Mouse (Mus musculus): ENCODE measurements at regions not wholly inside any gene's neighbourhood (a gene's known extent, or its start where the extent isn't known, plus 50 kb on each side); places are given as distances from the start of the nearest gene placed in this dataset.
A peak's percentile ranks its signal among the peaks of the same experiment; 100 is the strongest.
"Not testable (repeated sequence)": the region's sequence is repeated elsewhere in the genome, so short reads cannot be mapped to it uniquely, and the experiment has no call there.

DNA sequence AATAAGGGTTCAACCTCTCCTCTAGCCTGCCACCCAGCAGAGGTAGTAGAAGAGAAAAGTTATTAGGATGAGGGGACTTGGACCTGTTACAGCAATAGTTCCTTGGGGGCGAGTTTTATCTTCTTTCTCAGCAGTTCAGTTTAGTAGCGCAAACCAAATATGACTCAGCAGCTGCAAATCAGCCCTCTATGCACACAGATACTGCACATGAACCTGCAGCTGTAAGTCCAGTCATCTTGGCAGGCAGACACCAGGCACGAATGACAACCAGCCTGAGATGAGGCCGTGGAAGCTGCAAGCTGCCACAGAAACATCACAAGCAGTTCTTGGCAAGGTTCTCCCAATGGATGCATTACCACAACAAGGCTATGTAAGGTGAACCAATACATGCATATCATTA, 327.0 kb upstream of the Akr1e1 start:
- no peak for DNase-seq (ENCODE audit: low spot score)

DNA sequence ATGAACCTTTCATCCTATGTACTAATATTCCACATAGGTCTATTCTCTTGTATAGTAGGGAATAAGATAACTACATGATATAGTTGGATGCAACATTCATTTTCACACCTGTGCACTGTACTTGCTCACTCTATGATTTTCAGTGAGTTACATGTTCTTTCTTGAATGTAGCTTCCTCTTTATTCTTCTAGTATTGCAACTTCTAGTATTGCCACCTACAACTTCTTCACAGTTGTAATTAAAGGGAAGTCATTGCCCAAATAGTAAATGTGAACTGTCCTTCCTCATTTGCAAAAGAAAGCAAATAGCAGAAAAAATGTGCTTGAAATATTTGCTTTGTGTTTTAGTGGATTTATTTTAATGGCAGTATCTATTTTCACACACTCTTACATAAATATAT, 330.9 kb upstream of the Akr1e1 start:
- DNase-seq (ENCODE audit: low spot score), result no peak

DNA sequence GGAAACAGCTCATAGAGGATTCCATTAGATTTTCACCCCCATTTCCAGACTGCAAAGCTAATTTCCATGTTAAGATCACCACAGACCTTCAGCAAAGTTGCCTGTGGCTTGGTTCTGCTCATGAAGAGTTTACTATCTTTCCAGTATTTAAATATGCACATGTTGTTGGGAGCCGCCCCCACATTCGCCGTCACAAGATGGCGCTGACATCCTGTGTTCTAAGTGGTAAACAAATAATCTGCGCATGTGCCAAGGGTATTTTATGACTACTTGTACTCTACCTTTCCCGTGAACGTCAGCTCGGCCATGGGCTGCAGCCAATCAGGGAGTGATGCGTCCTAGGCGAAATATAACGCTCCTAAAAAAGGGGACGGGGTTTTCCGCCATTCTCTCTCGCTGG, 333.5 kb upstream of the Akr1e1 start:
- peak; percentile 27 for DNase-seq (ENCODE audit: low spot score)

DNA sequence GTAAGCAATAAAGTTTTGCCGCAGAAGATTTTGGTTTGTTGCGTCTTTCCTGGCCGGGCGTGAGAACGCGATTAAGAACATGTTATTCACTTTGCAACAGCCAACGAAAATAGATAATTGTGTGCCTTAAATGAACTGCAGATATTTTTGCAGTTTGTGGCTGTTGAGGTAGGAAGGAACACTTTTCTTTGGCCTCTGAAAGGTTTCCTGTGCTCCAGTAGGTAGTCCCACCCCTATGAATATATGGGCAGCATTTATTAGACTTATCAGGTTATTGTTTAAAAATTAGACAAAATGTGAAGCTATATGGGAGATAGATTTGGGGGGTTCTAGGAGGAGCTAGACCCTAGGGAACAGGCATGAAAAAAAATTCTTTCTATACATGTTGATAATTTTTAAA, 334.1 kb upstream of the Akr1e1 start:
- no peak for DNase-seq (ENCODE audit: low spot score)

DNA sequence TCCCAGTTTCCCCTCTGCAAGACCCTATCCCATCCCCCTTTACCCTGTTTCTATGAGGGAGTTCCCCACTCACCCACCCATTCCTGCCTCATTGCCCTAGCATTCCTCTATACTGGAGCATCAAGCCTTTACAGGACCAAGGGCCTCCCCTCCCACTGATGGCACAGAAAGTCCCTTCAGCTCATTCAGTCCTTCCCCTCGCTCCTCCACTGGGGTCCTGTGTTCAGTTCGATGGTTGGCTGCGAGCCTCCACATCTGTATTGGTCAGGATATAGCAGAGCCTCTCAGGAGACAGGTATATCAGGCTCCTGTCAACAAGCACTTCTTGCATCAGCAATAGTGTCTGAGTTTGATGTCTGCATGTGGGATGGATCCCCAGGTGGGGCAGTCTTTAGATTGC, 346.4 kb upstream of the Akr1e1 start:
- no peak for DNase-seq (ENCODE audit: low spot score)

DNA sequence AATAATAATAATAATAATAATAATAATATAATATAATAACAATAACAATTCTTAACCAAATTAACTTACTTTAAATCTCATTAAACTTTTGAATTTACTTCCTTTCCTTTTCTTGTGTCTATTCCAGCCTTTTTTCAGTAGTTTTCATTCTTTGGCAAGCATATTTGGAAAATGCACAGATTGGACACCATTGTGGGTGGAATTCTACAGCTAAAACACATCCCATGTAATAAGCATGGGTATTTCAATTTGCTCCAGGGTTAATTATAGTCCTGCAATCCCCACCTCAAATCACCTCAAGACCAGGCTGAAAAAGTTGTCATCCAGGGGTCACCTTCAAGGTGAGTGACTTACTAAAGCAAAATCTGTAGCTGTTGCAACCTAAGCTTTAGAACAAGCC, 355.9 kb upstream of the Akr1e1 start:
- no peak for DNase-seq (ENCODE audit: low spot score)

DNA sequence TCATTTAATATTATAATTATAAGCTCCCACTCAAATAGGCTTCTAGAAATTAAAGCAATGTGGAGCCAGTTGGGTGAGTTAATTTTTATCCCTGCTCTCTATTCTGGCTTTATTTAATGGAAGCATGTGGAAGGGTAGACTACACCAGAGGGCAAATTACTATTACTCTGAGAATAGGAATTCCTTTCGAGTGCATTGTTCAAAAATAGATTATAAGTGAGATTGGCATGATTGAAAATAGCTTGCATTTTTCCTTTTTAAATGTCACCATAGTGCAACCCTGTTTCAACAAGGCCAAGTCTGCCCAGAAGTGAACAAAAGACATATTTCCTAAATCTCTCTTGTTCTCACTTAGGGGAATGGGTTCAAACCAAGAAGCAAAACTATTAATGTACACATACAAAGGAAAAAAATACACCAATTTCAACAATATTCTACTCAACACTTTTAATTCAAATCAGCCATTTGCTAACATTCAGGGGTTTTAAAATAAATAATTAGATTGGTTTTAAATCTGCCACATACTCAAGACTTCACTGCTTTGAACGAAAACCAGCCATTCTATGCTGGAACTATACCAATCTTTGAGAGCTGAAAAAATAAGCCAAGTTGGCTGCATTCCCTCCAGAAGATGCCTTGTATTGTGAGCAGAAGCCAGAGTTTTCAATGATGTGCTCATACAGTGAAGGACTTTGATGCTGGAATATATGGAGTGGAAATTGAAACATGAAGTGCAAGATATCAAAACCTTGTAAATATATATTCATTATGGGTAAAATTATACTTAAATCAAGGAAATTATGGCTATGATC, 361.3 kb upstream of the Akr1e1 start:
- no peak for DNase-seq (ENCODE audit: low spot score)

DNA sequence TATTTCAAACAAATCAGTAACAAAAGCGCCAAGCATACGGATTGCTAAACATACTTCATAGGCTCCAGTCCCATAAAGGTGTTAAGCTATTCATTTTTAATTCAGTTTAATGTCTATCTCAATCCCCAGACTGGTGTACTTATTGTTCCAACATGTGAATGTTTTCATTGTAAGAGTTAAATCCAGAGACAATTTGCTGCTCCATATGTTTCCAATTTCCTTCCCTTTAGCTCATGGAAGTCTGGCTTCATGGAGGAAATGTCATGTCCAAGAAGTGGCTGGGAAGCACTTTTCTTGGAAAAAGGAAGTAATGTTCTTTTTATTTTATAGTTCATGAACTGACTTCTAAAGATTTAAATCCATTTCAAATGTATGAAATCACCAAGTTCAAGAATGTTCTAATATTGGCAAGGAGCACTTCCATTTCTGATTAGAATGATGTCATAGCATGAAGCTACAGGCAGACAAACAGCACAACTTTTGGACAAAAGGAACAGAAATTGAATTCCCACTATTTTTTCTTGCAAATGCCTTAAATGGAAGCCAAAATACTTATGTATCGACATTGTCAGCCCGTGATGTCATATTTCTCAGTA, 362.6 kb upstream of the Akr1e1 start:
- DNase-seq (ENCODE audit: low spot score), result no peak

DNA sequence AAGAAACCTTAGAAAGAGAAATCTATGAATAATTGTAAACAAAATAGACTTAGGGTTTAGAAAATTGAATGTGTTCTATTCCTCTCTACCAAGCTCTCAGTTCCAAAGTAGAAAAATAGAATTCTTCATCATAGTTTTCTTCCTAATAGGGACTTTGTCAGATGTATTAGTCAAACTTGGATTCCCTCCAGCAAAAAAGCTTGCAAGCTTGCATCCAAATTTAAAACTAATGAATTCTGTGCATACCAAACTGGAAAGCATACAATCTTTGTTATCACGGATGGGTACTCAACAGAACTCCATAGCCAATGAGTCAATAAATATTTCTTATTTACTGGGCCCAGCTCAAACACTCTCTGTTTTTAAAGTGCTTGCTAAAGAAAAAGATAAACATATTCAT, 383.9 kb upstream of the Akr1e1 start:
- no peak for DNase-seq (ENCODE audit: low spot score)

DNA sequence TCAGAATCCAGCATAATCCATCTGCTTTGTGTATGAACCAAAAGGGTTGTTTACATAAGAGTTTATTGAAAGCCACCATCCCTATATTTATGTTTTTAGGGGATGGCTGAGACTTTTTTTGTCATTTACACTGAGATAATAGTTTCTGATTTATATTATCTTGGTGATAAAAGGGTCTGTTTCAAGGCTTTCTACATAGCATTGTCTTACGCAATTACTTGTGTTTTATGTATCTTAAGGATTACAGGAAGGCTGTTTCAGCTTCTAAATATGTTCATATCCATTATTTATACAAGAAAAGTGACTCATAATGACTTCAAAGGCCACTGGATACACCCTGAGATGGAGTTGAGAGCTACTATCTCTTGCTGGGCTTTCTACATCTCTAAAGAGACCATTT, 399.3 kb upstream of the Akr1e1 start:
- DNase-seq (ENCODE audit: low spot score), result no peak

DNA sequence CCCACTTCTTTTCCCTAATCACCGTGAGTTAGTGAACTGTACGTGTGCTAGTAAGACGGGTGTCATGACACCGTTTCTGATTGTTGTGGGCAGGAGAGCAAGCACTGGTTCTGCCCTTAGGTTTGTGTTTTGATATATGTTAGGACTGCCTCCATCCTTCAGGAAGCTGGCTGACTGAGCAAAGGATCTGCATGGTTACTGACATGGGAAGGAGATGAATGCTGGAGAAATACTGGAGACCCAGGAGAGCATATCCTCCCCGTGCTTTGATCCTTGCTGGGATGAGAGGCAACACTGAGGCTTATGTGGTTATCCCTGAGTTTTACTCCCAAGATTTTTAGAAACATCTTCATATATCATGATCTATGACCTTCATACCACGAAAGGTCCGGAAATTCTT, 413.5 kb upstream of the Akr1e1 start:
- no peak for DNase-seq (ENCODE audit: low spot score)

DNA sequence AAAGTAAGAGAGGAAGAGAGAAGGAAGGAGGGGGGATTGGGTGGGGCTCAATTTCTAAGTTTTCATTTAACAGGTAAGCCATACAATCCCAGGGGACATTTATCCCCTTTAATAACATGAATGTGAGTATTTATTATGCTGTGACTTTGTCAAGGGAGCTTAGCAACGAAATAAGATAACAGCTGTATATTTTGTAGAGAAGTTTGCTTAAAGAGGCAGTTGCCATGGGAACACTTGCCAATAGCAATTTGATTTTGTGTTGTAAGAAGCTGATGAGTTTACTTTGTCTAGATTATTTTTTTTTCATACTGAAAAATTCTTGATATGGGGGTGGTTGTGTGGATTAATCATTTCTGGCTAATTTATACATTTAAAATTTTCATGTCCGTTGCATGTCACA, 450.9 kb upstream of the Akr1e1 start:
- no peak for DNase-seq (ENCODE audit: low spot score)

DNA sequence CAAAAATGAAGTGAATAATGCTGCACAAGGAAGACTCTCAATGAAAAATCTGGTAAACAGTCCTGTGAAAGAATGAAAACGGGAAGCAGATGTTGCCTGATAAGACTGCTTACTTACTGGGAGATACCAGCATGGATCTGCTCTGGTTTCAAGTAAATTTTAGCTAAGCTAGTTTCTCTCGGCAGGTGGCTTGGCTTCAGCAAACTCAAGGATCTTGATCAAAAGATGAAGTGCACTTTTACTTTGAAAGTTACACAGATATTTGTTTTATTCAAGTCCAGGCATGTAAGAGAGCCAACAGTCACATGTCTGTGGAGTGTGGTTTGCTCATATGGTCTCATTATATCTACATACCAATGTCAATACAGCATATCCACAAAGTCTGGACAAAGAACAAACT, 451.5 kb upstream of the Akr1e1 start:
- DNase-seq (ENCODE audit: low spot score), result no peak

DNA sequence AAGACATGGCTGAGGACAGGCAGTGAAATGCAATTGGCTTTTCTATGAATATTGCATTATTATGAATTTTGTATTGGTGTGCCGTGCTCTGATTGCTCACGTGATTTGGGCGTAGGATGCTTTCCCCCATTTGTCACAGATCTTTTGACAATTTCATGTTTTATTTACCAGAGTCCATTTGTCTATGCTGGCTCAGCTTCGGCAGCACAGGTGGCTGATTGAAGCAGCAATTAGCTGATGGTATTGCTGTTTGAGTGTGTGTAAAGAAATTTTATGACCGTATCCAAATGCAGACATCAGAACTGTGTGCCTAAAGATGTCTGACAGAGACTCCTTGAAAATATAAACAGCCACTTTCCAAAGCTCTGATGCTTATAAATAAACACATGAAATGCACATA, 498.5 kb upstream of the Akr1e1 start:
- no peak for DNase-seq (ENCODE audit: low spot score)

DNA sequence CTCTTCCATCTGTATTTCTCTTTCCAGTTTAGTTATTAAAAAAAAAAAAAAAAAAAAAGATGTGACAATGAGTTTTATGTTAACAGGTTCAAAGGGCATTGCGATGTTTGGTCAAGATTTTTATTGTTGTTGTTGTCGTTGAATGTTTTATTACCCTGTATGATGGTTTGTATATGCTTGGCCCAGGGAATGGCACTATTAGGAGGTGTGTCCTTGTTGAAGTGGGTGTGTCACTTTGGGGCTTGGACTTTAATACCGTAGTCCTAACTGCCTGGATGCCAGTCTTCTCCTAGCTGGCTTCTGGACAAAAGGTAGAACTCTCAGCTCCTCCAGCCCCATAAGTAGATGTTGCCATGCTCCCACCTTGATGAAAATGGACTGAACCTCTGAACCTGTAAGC, 545.9 kb upstream of the Akr1e1 start:
- DNase-seq (ENCODE audit: low spot score), result no peak

DNA sequence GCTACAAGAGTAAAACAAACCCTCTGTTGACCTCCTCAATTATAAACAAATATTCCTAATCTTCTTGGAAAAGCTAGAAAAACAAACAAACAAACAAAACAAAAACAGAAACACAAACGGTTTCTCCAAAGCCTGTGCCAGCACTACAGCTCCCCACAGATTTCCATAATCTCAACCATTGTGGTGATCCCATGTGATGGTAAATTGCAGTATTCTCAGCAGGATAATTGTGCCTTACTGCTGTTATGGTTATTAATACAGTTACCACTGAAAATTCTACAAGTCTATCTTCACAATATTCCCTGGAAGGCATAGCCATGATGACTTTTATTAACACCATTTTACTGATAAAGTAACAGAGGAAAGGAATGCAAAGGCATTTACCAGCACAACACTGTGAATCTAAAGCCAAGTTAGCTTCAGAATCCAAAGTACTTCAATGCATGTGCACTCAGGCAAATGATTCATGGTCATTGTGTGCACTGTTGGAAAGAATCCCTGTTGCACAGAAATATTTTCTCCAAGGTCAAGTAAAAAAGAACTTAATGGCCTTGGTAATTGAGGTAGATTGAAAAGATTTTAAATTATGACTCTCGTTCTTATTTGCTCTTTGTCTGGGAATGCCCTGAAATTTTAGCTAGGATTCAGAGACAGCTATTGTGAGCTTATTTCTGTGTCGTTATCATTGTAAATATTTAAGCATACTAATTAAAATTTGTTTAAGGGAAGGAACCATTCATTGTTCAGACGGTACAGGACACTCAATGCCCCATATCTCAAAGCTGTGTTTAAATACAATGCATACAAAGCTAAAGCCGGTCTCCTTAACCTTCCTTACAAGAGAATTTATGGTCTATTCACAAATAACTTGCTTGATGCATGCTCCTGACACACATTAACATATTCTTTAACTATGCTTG, 551.1 kb upstream of the Akr1e1 start:
- no peak for DNase-seq (ENCODE audit: low spot score)

DNA sequence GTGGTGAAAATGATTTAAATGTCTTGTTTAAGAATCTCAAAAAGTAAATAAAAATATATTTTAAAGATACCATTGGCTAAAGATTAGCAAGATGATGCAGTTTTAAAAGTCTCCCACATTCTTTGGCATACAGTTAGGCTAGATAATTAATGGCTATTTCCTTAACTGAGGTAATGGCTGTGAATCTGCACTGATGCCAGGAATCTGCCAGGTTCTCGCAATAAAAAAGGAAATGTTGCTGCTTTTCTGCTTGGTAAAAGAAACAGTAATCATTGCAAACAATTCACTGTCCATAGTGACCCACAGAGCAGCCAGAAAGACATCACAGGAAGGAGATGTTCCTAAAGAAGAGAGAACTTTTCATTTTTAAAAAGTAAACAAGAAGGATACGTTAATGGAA, 557.7 kb upstream of the Akr1e1 start:
- no peak for DNase-seq (ENCODE audit: low spot score)

DNA sequence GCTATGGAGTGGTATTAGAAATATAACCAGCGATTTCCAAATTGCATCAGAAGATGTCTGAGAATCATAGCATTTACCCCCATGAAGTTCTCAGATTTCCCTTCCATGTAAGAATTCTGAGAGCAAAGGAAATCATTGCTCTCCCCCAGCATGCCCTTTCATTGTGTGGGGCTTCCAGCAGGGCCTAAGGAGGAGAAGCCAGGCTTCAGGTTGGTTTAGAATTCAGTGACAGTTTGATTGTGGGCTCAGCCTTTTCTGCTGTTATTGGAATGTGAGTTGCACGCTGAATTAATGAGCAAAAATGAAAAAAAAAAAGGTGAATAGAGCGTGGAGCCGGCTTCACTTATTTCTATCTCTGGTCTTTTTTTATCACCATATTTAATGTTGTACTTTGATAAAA, 570.0 kb upstream of the Akr1e1 start:
- no peak for DNase-seq (ENCODE audit: low spot score)

DNA sequence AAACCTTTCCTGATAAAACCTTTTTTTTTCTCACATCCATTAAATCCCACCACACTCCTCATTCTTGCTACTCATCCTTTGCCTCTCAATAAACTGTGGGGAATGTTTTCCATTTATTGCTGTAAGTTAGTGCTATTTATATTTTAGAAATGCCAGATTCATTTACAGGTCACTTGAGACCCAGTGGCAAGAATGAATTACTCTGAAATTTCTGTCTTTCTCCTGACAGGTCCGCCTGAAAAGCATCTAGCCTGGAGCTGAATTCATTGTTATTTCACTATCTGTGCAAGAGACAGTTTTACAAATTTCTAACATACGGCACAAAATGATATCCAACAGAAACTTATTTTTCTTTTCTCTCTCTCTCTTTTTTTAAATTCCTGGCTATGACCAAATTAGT, 570.6 kb upstream of the Akr1e1 start:
- no peak for DNase-seq (ENCODE audit: low spot score)

DNA sequence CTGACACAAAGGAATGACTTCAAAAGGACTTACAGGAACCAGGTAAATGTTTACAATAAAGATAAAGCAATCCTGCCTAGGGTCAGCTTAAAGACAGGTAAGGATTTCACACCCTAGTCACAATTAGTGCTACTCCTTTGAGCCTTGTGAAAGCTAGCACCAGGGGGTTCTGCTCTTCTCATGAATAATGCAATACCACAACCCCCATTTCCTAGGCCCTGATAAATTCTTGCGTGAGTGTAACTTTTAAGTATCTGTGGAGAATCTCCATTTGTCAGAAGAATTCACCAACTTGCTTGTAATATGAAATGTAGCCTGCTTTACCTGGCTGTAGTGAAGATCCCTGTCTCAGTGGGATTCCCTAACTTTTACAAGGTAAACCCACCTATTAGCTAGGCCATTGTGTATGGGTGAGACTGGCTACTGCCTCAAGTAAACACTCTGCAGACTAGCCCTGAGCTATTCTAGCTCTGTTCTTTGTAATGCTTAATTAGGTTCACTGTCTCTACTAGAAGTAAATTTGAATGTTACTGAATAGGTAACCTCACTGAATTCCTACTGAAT, 576.3 kb upstream of the Akr1e1 start:
- not testable (repeated sequence) for DNase-seq (ENCODE audit: low spot score)

DNA sequence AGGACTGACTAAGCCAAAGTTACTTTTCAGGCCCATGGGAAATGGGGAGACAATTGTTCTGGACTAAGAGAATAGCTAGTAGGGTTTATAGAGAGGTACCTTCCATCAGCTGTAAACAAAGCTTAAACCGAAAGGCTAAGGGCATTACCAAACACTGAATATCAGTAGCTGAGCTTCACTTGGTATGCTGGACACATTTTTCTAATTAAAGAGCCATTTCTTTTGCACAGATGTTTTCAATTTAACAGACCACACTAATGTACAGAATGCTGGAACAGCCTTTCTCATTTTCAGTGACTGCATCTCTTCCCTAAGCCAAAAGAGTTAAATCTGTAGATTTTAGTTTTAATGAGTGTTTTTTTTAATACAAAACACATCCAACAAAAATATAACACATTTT, 593.8 kb upstream of the Akr1e1 start:
- DNase-seq (ENCODE audit: low spot score), result no peak

DNA sequence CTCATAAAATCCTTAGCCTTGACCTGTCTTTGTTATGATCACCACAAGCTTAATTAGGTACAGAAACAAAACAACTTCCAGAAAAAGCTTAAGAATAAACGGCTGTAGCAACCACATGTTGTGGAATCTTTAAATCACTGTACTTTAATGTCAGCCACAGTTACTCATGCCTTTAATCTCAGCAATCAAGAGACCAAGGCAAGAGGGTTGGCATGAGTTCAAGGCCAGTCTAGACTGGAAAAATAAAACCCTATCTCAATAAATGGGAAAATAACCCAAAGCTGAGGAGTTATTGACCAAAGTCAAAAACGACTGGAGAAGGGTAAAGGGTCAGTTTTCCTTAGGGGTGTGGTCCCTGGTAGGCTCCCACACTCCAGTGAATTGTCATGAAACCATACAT, 595.2 kb upstream of the Akr1e1 start:
- no peak for DNase-seq (ENCODE audit: low spot score)

DNA sequence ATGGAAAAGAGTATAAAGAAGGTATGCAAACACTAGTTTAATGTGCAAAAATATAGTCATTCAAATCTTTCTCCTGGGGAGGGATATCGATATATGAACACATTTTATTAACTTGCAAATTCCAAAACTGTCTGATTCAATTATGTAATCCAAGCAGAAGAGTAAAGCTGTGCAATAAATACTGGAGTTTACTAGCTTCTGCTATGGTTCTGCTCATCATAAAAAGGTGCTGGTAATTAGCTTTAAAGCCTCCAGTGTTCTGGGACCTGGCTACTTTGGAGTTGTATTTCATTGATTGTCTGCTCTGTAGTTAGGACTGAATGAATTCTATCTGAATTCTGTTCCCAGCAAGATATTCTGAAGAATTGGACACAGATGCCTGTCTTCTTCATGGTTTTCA, 602.7 kb upstream of the Akr1e1 start:
- no peak for DNase-seq (ENCODE audit: low spot score)
